Mouse (Mus musculus) ES-Bruce4 (cell line): ENCODE data around the gene Ggta1. TPM values are rescaled to one million over a fixed set of nuclear protein-coding genes. Genes with fewer than 3 reads are reported as not detected.
"Not testable (repeated sequence)": the region's sequence is repeated elsewhere in the genome, so short reads cannot be mapped to it uniquely, and the experiment has no call there.

Source experiments
- H3K27ac ChIP-seq: 2 replicates; pipeline ENCODE4 v1.5.1; 2012; ENCODE audit warnings: low read length, inconsistent platforms; ENCODE audit not compliant: insufficient read depth
- H3K27me3 ChIP-seq: 2 replicates; pipeline ENCODE4 v1.6.1; 2012; ENCODE audit warnings: mild to moderate bottlenecking, low read length, inconsistent platforms; ENCODE audit not compliant: control insufficient read depth, poor library complexity, insufficient read depth, severe bottlenecking
- H3K36me3 ChIP-seq: 2 replicates; pipeline ENCODE4 v1.6.1; 2012; ENCODE audit warnings: inconsistent platforms, mild to moderate bottlenecking, low read length, moderate library complexity; ENCODE audit not compliant: control insufficient read depth, poor library complexity, insufficient read depth, severe bottlenecking
- H3K4me1 ChIP-seq: one replicate; pipeline ENCODE4 v1.8.1; 2011; ENCODE audit warnings: low read length; ENCODE audit not compliant: control insufficient read depth, insufficient read depth
- H3K4me3 ChIP-seq: 2 replicates; pipeline ENCODE4 v1.5.1; 2011; ENCODE audit warnings: low read depth, mild to moderate bottlenecking, low read length
- H3K9ac ChIP-seq: 2 replicates; pipeline ENCODE4 v1.6.1; 2012; ENCODE audit warnings: low read depth, mild to moderate bottlenecking, inconsistent platforms; ENCODE audit not compliant: poor library complexity, severe bottlenecking
- H3K9me3 ChIP-seq: replicated peaks from 2 replicates; pipeline ENCODE4 v1.6.1; 2012; ENCODE audit warnings: mild to moderate bottlenecking, low read length, inconsistent platforms; ENCODE audit not compliant: control insufficient read depth, poor library complexity, insufficient read depth, severe bottlenecking
- CTCF ChIP-seq: IDR thresholded peaks from one replicate; pipeline ENCODE4 v1.8.1; 2011; ENCODE audit warnings: low read depth, low read length
- EP300 ChIP-seq: IDR thresholded peaks from 2 replicates; pipeline ENCODE4 v1.6.1; 2011; ENCODE audit warnings: low read depth, low read length; ENCODE audit not compliant: insufficient read depth
- POLR2A ChIP-seq: IDR thresholded peaks from one replicate; pipeline ENCODE4 v1.8.1; 2011; ENCODE audit warnings: low read length; ENCODE audit not compliant: insufficient read depth
- polyA plus RNA-seq: library from polyadenylated mRNA; stranded (reverse); fragments of >200 nt; gene quantifications from 2 replicates; pipeline ENCODE4 v1.2.4, GENCODE M21; 2011; ENCODE audit warnings: low read depth; ENCODE audit not compliant: missing spikeins, insufficient read depth, insufficient read length

The Ggta1 gene
- polyA plus RNA-seq, 1 experiment, result 52.5 TPM

DNA sequence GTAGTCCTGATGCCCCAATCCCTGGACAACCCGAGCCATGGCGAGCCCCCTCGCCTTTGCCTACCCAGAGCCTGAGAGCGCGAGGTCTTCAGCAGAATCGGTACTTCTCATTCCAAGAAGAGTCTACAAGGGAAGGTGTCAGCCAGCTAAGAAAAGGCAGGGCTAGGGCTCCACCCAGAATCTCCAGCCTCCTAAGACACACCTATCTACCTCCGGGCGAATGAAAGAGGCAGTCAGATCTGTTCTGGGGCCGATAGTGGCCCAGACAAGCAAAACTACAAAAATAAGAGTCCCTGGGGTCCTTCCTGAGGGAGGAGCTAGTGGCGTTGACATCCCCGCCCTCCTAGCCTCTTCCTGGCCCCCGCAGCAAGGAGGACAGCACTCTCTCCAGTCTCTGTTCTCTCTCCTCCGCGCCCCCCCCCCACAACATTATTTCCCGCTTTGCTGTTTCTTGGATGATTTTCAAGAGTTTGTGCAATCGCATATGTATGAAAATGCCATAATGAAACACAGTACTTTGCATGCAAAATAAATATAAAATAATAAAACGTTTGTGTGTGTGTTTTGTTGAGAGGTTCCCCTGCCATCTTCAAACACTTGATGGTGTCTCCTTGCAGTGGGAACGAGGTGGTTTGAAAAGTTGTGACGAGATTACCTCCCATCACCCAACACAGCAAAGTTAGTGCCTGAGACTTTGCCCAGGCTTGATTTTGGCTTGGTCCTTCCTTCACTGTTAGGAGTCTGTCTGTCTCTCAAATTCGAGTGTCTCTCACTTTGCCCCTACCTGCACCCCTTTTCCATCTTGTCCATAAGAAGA lies 1.7 kb downstream of the Ggta1 start:
- H3K27me3 ChIP-seq, result no peaks in the 10 kb centered on the region
- peak overlapping the region; percentile 88 for H3K9ac ChIP-seq
- no peaks in the 10 kb centered on the region for H3K9me3 ChIP-seq
- H3K4me1 ChIP-seq, result peaks cover 5% of the 10 kb centered on the region
- H3K36me3 ChIP-seq, result no peaks in the 10 kb centered on the region
- H3K27ac ChIP-seq, result peak overlapping the region; percentile 68
- peak overlapping the region; percentile 83 for H3K4me3 ChIP-seq
- TF ChIP-seq POLR2A (peak; percentile 56), CTCF (no peak), EP300 (0 out of 2 replicates have a peak, but pooled peaks have one; percentile 30)

DNA sequence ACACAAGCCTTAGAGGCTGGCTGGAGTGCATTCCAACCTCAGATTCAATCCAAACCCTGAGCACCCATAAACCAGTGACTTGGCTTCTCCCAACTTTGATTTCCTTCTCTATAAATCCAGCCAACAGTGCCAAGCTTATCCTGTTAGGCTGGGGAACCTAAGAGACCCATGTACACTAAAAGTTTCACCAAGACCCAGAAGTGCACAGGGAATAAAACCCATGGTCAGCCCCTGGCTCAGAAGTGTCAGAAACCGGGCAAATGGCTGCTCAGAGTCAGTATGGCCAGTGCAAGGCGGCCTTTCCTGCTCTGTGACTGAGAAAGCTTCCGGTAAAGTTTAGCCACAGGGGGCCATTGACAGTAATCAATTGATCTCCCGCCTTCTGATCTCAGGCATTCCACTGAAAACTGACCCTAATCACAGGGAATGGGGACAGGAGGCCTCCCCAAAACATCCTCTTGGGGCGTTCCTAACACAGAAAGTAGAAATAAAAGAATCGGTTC lies 2.6 kb downstream of the Ggta1 start:
- peak overlapping the region; percentile 53 for H3K4me3 ChIP-seq
- TF ChIP-seq EP300 (no peak), POLR2A (no peak), CTCF (no peak)
- H3K9me3 ChIP-seq, result no peaks in the 10 kb centered on the region
- no peaks in the 10 kb centered on the region for H3K27me3 ChIP-seq
- peaks cover 5% of the 10 kb centered on the region for H3K4me1 ChIP-seq
- H3K9ac ChIP-seq, result peak overlapping the region; percentile 67
- no peaks in the 10 kb centered on the region for H3K36me3 ChIP-seq
- peak overlapping the region; percentile 10 for H3K27ac ChIP-seq

DNA sequence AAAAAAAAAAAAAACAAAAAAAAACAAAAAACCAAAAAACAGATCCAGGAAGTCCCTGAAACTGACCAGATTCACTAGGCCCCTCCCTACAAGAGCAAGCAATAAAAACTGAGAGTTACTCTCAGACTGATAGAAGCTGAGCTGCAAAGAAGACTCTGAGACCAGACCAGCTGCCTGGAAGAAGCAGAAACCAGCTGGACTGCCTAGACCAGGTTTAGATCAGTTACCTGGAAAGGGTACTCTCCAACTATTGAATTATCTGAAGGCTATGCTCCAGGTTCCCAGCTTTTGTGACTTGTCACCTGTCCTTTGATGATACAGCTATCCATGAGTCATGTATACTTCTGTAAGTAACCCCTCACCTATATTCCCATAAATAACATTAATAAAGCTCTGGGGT lies 3.7 kb downstream of the Ggta1 start:
- no peak for TF ChIP-seq POLR2A
- no peak for TF ChIP-seq EP300
- no peak for TF ChIP-seq CTCF
- no peaks in the 10 kb centered on the region for H3K9me3 ChIP-seq
- H3K4me1 ChIP-seq, result peaks cover 5% of the 10 kb centered on the region
- no peak overlapping the region for H3K4me3 ChIP-seq
- H3K36me3 ChIP-seq, result no peaks in the 10 kb centered on the region
- H3K27ac ChIP-seq, result no peak overlapping the region
- H3K27me3 ChIP-seq, result no peaks in the 10 kb centered on the region
- H3K9ac ChIP-seq, result no peak overlapping the region

GRCm38 (mm10) chr2:35458421-35458820 lies 4.6 kb downstream of the Ggta1 start:
- Histone ChIP-seq H3K9ac (no peak overlapping the region), H3K4me1 (peaks cover 5% of the 10 kb centered on the region), H3K27me3 (no peaks in the 10 kb centered on the region), H3K36me3 (no peaks in the 10 kb centered on the region), H3K27ac (no peak overlapping the region), H3K9me3 (no peaks in the 10 kb centered on the region), H3K4me3 (no peak overlapping the region)
- TF ChIP-seq POLR2A (no peak), EP300 (no peak), CTCF (no peak)

DNA sequence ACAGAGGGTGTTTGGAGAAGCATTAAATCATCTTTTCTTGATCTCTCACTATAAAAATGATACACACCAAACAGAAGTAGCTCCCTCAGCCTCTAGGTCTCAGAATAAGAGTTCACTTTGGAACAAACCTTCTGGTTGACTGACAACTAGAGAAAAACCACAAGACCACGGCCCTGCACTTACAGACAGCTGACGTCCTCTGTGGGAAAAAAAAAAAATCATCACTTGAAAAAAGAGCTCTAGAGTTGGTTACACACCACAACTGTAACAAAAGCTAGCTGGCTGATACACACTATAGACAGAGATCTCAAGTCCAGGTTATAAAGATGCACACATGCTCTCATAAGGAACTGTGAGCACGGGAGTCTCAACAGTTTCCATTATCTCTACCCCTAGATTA lies 9.3 kb downstream of the Ggta1 start:
- H3K4me3 ChIP-seq, result no peak overlapping the region
- no peaks in the 10 kb centered on the region for H3K27me3 ChIP-seq
- H3K4me1 ChIP-seq, result peaks cover 4% of the 10 kb centered on the region
- H3K36me3 ChIP-seq, result no peaks in the 10 kb centered on the region
- no peak overlapping the region for H3K27ac ChIP-seq
- H3K9ac ChIP-seq, result no peak overlapping the region
- no peaks in the 10 kb centered on the region for H3K9me3 ChIP-seq
- TF ChIP-seq POLR2A (no peak), EP300 (no peak), CTCF (no peak)

DNA sequence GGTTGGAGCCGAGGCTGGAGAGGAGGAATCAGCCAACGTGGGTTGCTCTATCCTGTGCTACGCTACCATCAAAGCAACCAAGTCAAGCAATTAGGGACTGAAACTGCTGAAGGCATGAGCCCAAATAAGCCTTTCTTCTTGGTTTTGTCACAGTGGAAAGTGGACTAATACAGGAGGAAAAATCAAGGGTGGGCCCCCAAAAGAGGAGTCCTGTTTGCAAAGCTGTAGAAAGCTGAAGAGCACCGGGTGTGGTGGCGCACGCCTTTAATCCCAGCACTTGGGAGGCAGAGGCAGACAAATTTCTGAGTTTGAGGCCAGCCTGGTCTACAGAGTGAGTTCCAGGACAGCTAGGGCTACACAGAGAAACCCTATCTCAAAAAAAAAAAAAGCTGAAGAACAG lies 10.3 kb downstream of the Ggta1 start:
- not testable (repeated sequence) for H3K4me3 ChIP-seq, H3K4me1 ChIP-seq, H3K27ac ChIP-seq, H3K27me3 ChIP-seq, H3K9ac ChIP-seq, H3K9me3 ChIP-seq, H3K36me3 ChIP-seq
